Mouse (Mus musculus): Measurements from ENCODE around the gene Myadml2. TPM values are rescaled to one million over a fixed set of nuclear protein-coding genes. Genes with fewer than 3 reads are reported as not detected.

Myadml2 gene
- polyA plus RNA-seq, 1 experiment from 2014 or later: 0.68 TPM

Small RNAs within 50 kb of the gene (microRNA-seq; reads per million reads assigned to microRNA genes)
- gene Mir6936: 2.1 reads per million

Other genes starting within 250 kb of the Myadml2 start
- 49.8 and 56.0 TPM in 2 replicates for gene Nploc4, start 210.4 kb downstream of the Myadml2 start, polyA plus RNA-seq (2016; fragmentation: Nextera tagmentation; extraction: Ambion mirVana)
- not detected in 2 replicates for gene Tspan10, start 205.5 kb downstream of the Myadml2 start, polyA plus RNA-seq (2016; fragmentation: Nextera tagmentation; extraction: Ambion mirVana)
- gene Pde6g, start 194.7 kb downstream of the Myadml2 start, polyA plus RNA-seq (2016; fragmentation: Nextera tagmentation; extraction: Ambion mirVana): 0.20 TPM in 1 of 2 replicates, not detected in the other
- gene Oxld1, start 190.1 kb downstream of the Myadml2 start, polyA plus RNA-seq (2016; fragmentation: Nextera tagmentation; extraction: Ambion mirVana): 10.4 and 13.2 TPM in 2 replicates
- gene Ccdc137, start 190.0 kb downstream of the Myadml2 start, polyA plus RNA-seq (2016; fragmentation: Nextera tagmentation; extraction: Ambion mirVana): 47.8 and 52.4 TPM in 2 replicates
- 58.5 and 58.9 TPM in 2 replicates for gene Arl16, start 180.6 kb downstream of the Myadml2 start, polyA plus RNA-seq (2016; fragmentation: Nextera tagmentation; extraction: Ambion mirVana)
- 135 and 139 TPM in 2 replicates for gene Mrpl12, start 163.5 kb downstream of the Myadml2 start, polyA plus RNA-seq (2016; fragmentation: Nextera tagmentation; extraction: Ambion mirVana)
- 54.6 and 59.8 TPM in 2 replicates for gene Slc25a10, start 156.3 kb downstream of the Myadml2 start, polyA plus RNA-seq (2016; fragmentation: Nextera tagmentation; extraction: Ambion mirVana)
- gene Gcgr, start 117.5 kb downstream of the Myadml2 start, polyA plus RNA-seq (2016; fragmentation: Nextera tagmentation; extraction: Ambion mirVana): 3.8 and 4.0 TPM in 2 replicates
- gene Mcrip1, start 98.4 kb downstream of the Myadml2 start, polyA plus RNA-seq (2016; fragmentation: Nextera tagmentation; extraction: Ambion mirVana): 221 and 229 TPM in 2 replicates
- not detected in 2 replicates for gene Ppp1r27, start 97.0 kb downstream of the Myadml2 start, polyA plus RNA-seq (2016; fragmentation: Nextera tagmentation; extraction: Ambion mirVana)
- gene P4hb, start 74.9 kb downstream of the Myadml2 start, polyA plus RNA-seq (2016; fragmentation: Nextera tagmentation; extraction: Ambion mirVana): 620 and 631 TPM in 2 replicates
- gene Arhgdia, start 66.5 kb downstream of the Myadml2 start, polyA plus RNA-seq (2016; fragmentation: Nextera tagmentation; extraction: Ambion mirVana): 484 and 518 TPM in 2 replicates
- 671 and 778 TPM in 2 replicates for gene Alyref, start 49.8 kb downstream of the Myadml2 start, polyA plus RNA-seq (2016; fragmentation: Nextera tagmentation; extraction: Ambion mirVana)
- 202 and 203 TPM in 2 replicates for gene Anapc11, start 49.7 kb downstream of the Myadml2 start, polyA plus RNA-seq (2016; fragmentation: Nextera tagmentation; extraction: Ambion mirVana)
- gene Npb, start 39.7 kb downstream of the Myadml2 start, polyA plus RNA-seq (2016; fragmentation: Nextera tagmentation; extraction: Ambion mirVana): 0.65 and 0.95 TPM in 2 replicates
- 143 and 156 TPM in 2 replicates for gene Pcyt2, start 30.2 kb downstream of the Myadml2 start, polyA plus RNA-seq (2016; fragmentation: Nextera tagmentation; extraction: Ambion mirVana)
- 29.5 and 29.9 TPM in 2 replicates for gene Sirt7, start 22.9 kb downstream of the Myadml2 start, polyA plus RNA-seq (2016; fragmentation: Nextera tagmentation; extraction: Ambion mirVana)
- 28.8 and 29.9 TPM in 2 replicates for gene Mafg, start 14.6 kb downstream of the Myadml2 start, polyA plus RNA-seq (2016; fragmentation: Nextera tagmentation; extraction: Ambion mirVana)
- 29.9 and 34.3 TPM in 2 replicates for gene Pycr1, start 4.4 kb downstream of the Myadml2 start, polyA plus RNA-seq (2016; fragmentation: Nextera tagmentation; extraction: Ambion mirVana)
- gene Notum, start 13.0 kb upstream of the Myadml2 start, polyA plus RNA-seq (2016; fragmentation: Nextera tagmentation; extraction: Ambion mirVana): 8.8 and 12.6 TPM in 2 replicates
- 142 and 149 TPM in 2 replicates for gene Aspscr1, start 24.8 kb upstream of the Myadml2 start, polyA plus RNA-seq (2016; fragmentation: Nextera tagmentation; extraction: Ambion mirVana)
- gene Cenpx, start 65.6 kb upstream of the Myadml2 start, polyA plus RNA-seq (2016; fragmentation: Nextera tagmentation; extraction: Ambion mirVana): 131 and 138 TPM in 2 replicates
- gene Lrrc45, start 65.8 kb upstream of the Myadml2 start, polyA plus RNA-seq (2016; fragmentation: Nextera tagmentation; extraction: Ambion mirVana): 77.9 and 78.4 TPM in 2 replicates
- 48.5 and 51.2 TPM in 2 replicates for gene Rac3, start 73.3 kb upstream of the Myadml2 start, polyA plus RNA-seq (2016; fragmentation: Nextera tagmentation; extraction: Ambion mirVana)
- gene Dcxr, start 79.1 kb upstream of the Myadml2 start, polyA plus RNA-seq (2016; fragmentation: Nextera tagmentation; extraction: Ambion mirVana): 14.8 and 17.8 TPM in 2 replicates
- gene Cbr2, start 84.0 kb upstream of the Myadml2 start, polyA plus RNA-seq (2016; fragmentation: Nextera tagmentation; extraction: Ambion mirVana): 4.6 and 7.2 TPM in 2 replicates
- gene Hmga1b, start 114.6 kb upstream of the Myadml2 start, polyA plus RNA-seq (2016; fragmentation: Nextera tagmentation; extraction: Ambion mirVana): 6.4 and 8.4 TPM in 2 replicates
- 36.2 and 42.1 TPM in 2 replicates for gene Rfng, start 136.0 kb upstream of the Myadml2 start, polyA plus RNA-seq (2016; fragmentation: Nextera tagmentation; extraction: Ambion mirVana)
- gene Gps1, start 136.1 kb upstream of the Myadml2 start, polyA plus RNA-seq (2016; fragmentation: Nextera tagmentation; extraction: Ambion mirVana): 233 and 242 TPM in 2 replicates
- 73.4 and 77.6 TPM in 2 replicates for gene Dus1l, start 148.2 kb upstream of the Myadml2 start, polyA plus RNA-seq (2016; fragmentation: Nextera tagmentation; extraction: Ambion mirVana)
- 70.3 and 79.1 TPM in 2 replicates for gene Fasn, start 176.4 kb upstream of the Myadml2 start, polyA plus RNA-seq (2016; fragmentation: Nextera tagmentation; extraction: Ambion mirVana)